Mouse (Mus musculus) left cerebral cortex, adult 8-10 months (tissue): ENCODE results near the gene Dok7. TPM values are rescaled to one million over a fixed set of nuclear protein-coding genes. Genes with fewer than 3 reads are reported as not detected.

ENCODE experiments used
- DNase-seq, 2 experiments: peaks; one replicate each; pipeline ENCODE4 v3.0.0; 2022; ENCODE audit warnings: low spot score in 2 of 2
- total RNA-seq, 4 experiments: library from RNA; stranded (reverse); gene quantifications; 2 replicates each; pipeline ENCODE4 v1.2.4; 2022

Gene Dok7
- total RNA-seq, 4 experiments from 2014 or later: 21.8 to 27.7 (median 24.6) TPM

- no peak for DNase-seq
Measured at GRCm38 (mm10) chr5:35057582-35057981, 1.0 kb downstream of the Dok7 start.

GRCm38 (mm10) chr5:35058216-35058615, 1.6 kb downstream of the Dok7 start:
- DNase-seq: no peak

- no peak for DNase-seq
Measured at GRCm38 (mm10) chr5:35060098-35060497, 3.5 kb downstream of the Dok7 start.

GRCm38 (mm10) chr5:35069841-35070240, 13.3 kb downstream of the Dok7 start:
- DNase-seq: no peak

GRCm38 (mm10) chr5:35070314-35070713, 13.7 kb downstream of the Dok7 start:
- DNase-seq: no peak

GRCm38 (mm10) chr5:35070953-35071352, 14.4 kb downstream of the Dok7 start:
- peak in 1 of 2 experiments; percentile 54 for DNase-seq

- no peak for DNase-seq
Measured at GRCm38 (mm10) chr5:35071855-35072254, 15.3 kb downstream of the Dok7 start.

GRCm38 (mm10) chr5:35073235-35073634, 16.7 kb downstream of the Dok7 start:
- no peak for DNase-seq

GRCm38 (mm10) chr5:35073992-35074391, 17.4 kb downstream of the Dok7 start:
- peak in 1 of 2 experiments; percentile 46 for DNase-seq

- DNase-seq: no peak
Measured at GRCm38 (mm10) chr5:35076369-35076768, 19.8 kb downstream of the Dok7 start.

GRCm38 (mm10) chr5:35079101-35079500, 22.5 kb downstream of the Dok7 start:
- no peak for DNase-seq

GRCm38 (mm10) chr5:35084913-35085312, 28.3 kb downstream of the Dok7 start:
- DNase-seq: no peak

- peak; percentile 46 to 57 for DNase-seq
Measured at GRCm38 (mm10) chr5:35088785-35089613, 32.4 kb downstream of the Dok7 start.

GRCm38 (mm10) chr5:35089614-35089963, 33.0 kb downstream of the Dok7 start:
- DNase-seq: no peak

GRCm38 (mm10) chr5:35091636-35092035, 35.1 kb downstream of the Dok7 start:
- DNase-seq: no peak

GRCm38 (mm10) chr5:35103086-35103485, 46.5 kb downstream of the Dok7 start:
- no peak for DNase-seq

- no peak for DNase-seq
Measured at GRCm38 (mm10) chr5:35103528-35103927, 47.0 kb downstream of the Dok7 start.

- no peak for DNase-seq
Measured at GRCm38 (mm10) chr5:35104183-35104959, 47.8 kb downstream of the Dok7 start.

- peak; percentile 74 to 79 for DNase-seq
Measured at GRCm38 (mm10) chr5:35104960-35105921, 48.7 kb downstream of the Dok7 start, which contains the start of gene Lrpap1. Lrpap1 (minus strand) TSS chr5:35105766.

- no peak for DNase-seq
Measured at GRCm38 (mm10) chr5:35105922-35106298, 49.3 kb downstream of the Dok7 start.

GRCm38 (mm10) chr5:35112444-35112843, 55.9 kb downstream of the Dok7 start:
- DNase-seq: peak in 1 of 2 experiments; percentile 69
